Mouse (Mus musculus) ovary, adult 18-20 months (tissue): ENCODE data around the gene Bak1.

Experiments
- DNase-seq: peaks from one replicate; pipeline ENCODE4 v3.0.0; 2022; ENCODE audit warnings: low spot score, mixed read lengths

The Bak1 gene

DNA sequence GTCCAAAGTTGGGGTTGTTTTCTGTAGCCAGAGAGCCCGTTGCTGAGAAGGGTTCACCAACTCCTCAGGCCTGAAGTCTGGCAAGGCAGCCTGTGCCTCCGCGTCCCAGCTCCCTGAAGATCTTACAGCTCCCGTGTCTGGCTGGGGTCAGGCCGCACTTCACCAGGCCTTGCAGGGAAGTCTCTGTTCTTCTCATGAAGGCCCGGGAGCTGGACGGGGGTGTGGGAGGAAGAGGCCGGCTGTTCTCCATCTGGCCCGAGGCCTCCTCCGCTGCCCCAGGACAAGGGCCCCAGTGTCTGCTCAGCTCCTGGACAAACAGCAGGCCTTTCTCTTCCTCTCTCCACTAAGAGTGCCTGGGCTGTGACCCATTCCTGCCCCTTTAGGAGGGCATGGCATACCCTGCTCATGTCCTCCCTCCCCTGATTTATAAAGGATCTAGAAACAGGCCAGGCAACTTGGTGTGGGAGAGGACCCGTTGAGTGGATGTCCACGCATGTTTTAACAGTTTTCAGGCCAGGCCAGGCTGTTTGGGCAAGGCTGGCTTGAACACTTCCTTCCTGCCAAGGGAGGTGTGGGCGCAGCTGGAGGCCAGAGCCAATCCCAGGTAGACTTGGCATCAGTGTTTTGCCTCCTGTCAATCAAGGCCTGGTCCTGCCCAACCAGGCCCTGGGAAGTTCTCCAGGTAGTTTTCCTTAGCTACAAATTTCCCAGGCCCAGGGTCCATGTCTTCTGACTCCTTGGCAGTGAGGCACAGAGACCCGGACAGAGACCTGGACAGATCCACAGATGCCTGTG, 19.8 kb upstream of the Bak1 start:
- no peak for DNase-seq

DNA sequence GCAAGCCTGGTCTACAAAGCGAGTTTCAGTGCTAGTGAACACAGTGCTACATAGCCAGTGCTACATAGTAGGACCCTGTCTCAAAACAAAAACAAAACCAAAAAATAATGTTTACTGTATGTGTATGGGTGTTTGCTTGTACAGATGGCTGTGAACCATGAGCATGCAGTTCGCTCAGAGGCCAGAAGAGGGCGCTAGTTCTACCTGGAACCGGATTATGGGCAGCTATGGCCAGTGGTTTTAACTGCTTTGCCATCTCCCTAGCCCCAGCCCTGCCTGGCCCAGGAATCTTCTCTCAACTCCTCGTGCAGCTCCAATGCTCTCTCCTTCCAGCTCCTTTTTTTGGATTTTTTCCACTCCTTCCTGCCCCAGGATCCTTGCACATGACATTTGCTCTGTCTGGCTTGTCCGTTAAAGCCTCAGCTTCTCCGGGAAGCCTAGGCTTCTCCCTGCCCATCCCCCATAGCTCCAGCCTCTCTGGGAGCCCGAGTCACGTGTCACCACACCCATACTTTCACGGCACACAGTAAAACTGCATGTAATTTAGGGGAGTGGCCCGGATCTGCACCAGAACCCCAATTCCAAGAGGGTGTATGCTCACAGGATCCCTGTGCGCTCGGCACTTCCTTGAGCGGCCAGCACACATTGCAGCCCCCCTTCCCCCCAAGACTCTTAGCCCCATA, 19.1 kb upstream of the Bak1 start:
- no peak for DNase-seq

DNA sequence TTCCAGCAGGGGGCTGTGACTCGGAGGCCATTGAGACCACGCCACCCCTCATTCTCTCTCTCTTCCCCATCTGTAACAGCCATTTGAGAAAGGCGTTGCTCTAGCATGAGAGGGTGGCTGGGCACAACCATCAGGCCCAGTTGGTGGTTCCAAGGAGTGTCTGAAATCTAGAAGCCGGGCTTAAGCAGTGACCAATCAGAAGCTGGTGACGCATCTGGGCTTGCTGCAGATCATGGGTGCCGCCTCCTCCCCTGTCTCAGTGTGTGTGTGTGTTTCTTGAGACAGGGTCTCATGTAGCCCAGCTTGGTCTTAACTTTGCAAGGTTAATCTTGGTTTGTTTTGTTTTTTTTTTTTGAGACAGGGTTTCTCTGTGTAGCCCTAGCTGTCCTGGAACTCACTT, 16.4 kb upstream of the Bak1 start:
- no peak for DNase-seq

DNA sequence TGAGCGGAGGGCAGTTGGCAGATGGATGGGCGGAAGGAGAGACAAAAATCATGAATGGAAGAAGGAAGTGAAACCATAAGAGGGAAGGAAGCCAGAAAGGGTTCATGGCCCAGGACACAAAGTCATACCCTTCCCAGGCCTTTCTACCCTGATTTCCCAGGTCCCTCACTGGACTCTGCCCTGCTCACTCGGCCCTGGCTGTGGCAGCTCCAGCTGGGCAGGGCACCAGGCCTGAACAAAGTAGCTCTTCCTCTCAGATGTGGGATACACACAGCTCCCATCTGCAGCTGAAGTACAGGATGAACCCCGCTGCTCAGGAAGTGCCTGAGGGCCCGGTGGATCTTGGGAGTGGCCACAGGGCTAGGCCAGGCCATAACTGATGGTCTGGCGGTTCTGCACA, 14.0 kb upstream of the Bak1 start:
- DNase-seq, result no peak

DNA sequence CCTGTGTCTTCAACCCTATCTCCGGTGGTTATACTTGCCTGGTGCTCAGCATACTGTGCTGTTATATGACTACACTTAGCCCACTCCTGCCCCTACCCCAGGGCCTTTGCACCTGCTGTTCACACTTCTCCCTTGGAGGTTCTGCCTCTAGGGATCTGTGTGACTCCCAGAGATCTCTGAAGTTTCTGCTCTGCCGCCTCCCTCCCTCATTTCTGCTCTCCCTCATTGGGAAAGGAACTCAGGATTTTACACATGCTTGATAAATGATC, 12.9 kb upstream of the Bak1 start:
- DNase-seq, result no peak

DNA sequence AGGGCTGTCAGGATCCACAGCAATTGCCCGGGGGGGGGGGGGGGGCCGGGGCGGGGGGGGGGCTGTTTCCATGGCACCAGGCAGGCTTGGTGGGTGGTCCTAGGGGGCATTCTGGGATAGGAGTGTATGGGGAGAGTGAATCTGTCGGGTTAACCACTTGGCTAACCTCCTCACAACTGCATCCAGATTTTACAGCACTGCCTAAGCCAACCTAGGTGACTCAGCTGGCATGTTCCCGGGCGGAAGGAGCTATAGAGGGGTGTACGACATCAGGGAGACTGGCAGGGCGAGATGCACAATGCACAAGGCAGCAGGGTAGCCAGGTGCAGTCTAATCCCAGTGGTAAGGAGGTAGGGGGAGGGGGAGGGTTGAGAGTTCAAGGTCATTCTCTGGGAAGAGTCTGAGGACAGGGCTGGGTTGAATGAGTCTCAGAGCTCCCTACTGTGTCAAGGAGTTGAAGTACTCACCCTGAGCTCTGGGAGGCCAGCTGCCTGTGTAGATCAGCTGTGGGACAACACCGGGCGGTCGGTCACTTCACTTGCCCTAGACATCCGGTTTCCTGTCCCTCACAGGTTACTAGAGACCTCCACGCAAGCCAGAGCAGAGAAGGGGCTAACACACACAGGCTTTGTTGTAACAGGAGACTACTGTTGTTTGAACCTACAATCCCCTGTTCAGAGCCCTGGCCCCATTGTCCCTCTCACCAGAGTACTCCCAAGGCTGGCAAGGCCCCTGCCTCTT, 12.4 kb upstream of the Bak1 start:
- no peak for DNase-seq

DNA sequence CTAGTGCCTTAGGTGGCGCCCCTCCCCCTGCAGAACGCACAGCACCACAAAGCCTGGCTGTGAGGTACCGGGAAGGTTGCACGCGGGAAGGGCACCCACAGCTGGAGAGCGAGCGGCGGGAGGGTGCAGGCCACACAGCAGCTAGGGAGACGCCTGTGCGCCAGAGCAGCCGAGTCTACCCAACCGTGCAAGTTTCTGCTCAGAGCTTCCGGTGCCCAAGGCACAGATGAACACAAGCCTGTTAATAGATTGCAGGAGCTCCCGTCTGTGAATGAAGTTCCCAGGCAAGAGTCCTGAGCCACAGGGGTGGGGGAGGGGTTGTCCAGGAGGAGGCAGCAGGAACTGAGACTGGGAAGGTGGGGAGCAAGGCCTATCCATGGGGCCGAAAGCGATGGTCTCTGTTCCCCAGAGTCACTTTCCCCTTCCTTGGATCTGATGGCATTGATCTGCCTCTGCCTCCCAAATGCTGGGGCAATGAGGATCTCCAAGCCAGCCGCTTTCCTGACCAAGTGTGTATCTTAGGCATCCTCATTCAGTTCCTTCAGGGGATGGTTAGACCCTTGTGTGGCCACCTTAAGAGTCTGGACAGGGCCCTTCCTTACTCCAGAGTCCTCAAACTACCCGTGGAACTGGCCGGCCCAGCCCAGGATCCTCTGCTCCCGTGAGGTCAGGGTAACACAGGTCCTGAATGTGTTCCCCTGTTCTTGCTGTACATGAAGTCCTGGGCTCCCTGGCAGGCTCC, 11.7 kb upstream of the Bak1 start:
- no peak for DNase-seq

DNA sequence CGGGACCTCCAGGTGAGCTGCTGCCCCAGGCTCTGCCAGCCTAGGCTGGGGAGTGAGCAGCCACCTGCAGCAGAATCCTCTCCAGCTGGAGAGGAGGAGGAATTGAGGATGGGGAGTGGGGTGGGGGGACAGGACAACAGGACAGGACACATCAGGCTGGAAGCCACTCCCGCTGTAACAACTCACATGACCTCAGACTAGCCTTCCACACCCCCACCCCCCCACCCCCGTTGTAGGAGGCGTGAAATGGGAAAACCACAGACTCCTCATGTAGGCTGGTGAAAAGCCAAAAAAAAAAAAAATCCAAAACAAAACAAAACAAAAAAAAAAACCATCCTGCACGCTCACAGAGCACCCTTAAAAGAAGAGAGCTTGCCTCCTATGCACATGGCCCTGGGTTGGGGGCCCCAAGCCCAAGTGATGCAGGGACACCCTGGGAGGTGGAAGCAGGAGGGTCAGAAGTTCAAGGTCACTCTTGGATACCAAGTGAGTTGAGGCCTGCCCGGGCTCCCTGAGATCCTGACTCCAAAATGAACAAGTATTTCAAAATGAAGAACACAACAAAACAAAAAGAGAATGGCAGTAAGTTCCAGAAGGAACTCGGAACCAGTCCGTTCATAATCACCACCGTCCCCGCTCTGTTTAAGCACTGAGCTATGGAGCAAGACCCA, 10.8 kb upstream of the Bak1 start:
- no peak for DNase-seq

DNA sequence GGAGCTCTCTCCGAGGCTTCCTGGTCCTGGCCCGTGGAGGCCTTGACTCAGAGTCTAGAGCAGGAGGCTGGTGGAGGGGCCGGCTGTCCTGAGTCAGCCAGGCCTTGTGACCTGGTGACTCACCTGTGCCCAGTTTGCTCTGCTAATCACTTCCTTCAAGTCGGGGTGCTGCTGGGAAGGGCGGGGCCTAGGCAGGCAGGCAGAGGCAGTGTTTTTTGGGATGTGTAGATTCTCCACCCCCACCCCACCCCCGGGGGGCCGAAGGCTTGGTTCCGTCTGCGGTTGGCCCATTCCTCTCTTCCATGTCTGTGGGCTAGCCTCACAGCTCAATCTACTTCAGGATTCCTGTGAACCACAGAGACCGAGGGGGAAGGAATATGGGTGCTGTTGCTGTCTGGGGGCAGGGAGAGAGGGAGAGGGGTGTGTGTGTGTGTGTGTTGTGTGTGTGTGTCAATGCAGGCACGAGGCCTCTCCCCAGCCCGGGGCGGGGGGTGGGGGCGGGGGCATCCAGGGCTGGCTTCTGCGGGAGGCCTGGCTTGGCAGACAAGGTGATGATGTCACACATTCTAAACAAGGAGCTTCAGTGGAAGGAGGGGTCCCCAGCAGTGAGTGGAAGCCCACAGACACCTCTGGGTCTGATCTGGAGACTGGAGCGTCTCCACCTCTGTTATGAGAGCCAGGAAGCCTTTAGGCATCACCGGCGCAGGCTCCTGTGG, 9.7 kb upstream of the Bak1 start:
- DNase-seq, result no peak

DNA sequence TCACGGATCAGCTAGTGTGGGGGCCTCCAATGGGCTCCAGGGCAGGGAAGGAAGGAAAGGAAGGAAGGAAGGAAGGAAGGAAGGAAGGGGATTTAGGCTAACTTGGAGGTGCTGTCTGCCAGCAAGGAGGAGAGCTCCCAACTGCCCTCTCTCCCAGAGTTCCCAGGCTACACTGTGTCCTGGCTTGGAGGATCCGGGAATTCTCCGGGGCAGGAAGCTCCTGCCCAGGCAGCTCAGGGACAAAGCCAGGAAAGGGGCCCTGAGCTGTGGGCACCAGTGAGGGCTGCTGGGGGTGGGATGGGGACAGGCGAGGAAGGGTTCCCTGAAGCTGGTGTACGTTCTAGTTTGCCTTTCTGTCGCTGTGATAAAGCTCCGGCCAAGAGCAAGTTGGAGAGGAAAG, 7.7 kb upstream of the Bak1 start:
- no peak for DNase-seq

DNA sequence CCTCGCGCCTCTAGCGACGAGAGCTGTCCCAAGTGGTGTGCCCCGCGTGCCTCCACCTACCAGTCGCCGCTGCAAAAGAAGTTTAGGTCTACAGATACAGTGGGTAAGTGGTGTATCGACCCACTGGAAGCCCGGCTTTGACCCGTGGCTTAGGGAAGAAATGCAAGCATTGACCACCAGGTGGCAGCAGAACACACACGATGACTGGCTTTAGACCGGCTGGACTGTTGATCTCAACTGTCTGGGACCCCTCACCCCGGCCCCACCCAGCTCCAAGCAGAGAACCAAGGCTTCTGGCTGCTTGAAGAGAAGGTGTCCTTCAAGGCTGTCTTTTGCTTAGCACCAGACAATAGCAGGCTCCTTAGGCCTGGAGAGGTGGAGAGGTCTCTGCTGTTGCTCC, 4.1 kb upstream of the Bak1 start:
- no peak for DNase-seq

DNA sequence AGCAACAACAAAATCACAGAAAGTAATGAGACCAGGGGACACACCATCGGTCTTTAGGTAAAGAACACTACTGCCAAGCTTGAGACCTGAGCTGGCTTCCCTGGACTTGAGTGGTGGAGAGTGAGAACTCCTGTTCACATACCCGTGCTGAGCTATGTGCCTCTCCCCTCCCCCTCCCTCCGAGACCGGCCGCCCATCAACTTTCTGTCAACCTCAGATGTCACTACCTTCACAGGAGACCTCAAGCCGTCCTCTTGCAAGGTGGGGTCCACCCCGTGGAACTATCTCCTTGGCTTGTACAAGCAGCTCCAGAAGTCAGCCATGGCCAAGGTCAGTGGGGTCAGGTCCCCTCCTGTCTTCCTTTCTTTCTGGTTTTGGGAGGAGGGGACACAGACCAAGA, 3.5 kb upstream of the Bak1 start:
- DNase-seq, result no peak

DNA sequence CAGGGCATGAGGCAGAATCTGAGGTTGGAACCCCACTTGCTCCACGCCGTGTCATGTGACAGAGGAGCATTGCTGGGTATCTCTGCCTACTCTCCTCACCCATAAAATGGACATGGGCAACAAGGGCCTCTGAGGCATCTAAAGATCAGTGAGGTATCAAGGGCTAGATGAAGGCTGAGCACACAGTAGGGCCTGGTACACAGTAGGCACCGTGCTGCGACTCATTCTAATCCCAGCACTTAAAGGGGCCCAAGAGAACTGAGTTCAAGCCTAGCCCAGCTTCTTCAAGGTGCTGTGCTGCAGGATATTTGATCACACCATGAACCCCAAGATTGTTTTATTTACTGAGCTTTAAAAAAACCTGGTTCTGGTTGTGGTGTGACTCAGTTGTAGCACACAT, 2.1 kb upstream of the Bak1 start:
- no peak for DNase-seq

DNA sequence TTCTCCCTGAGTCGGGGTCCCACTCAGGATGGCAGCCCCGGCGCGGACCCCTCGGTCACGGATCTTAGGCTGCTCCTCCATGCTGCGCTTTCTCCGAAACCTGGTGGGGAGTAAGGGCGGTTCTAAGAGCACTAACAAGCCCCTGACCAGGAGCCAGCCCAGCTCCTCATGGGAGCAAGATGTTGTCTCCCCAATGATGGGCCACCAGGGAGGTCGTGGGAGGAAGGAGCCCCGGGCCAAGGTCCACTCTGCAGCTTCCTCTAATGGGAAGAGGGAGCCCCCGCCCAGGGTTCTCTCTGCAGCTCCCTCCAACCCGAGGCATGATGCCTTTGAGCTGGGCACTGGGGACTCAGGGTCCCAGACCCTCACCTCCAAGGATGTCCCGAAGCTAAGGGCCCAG, 622 bp upstream of the Bak1 start:
- DNase-seq, result no peak

DNA sequence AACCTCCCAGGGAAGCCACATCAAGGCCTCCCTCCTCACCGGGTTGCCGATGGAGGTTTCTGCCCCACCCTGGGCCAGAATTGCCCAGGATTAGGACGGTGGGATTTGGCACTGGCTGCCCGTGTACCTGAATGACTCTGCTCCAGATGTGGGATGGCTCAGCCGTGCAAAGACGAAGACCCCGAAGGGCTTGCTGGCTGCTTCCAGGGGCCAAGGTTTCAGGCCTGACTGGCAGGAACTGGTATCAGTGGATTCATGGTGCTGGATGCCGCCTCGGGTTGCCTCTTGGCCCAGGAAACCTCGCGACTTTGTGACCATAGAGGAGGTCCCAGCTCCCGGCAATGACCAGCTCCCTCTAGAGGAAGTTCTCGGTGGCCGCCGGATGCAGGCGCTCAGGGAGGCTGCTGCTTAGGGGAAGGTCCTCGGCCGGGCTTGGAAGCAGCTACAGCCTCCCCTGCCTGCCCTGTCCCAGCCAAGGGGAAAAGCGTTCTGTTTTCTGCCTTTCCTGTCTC, 469 bp downstream of the Bak1 start:
- peak; percentile 83 for DNase-seq

DNA sequence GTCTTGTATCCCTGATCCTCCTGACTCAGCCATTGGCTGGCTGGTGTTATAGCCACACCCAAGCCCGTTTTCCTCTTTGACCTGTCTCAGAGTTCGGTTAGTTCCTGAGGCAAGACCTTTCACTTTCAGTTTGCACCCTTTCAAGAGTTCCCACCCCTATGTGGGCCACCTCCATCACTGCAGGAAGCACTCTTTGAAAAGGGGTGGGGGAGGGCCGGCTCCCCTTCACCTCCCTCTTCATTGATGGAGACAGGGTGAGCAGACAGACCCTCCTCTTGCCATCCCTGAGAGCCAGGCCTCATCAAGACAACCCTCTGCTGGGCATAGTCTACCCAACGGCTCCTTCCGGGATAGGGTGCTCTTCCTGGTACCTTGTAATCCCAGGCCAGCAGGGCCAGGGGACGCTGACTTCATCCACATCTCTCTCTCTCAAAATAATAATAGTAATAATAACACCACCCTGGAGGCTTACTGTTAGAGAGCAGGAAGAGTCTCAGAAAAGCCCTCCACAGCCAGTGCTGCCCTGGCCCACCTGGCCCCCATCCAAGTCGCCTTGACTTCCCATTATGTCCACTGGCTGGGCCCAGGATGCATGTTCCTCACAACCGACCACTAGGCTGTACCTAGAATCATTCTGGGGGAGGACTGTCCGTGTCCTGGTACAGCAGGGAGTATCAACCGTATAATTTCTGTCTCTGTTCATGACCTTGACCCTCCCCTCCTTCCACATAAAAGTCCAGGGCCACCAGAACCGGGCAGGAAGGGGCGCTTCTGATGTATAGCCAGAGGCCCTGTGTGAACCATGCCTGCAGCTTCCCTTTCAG, 1.1 kb downstream of the Bak1 start:
- DNase-seq, result no peak

DNA sequence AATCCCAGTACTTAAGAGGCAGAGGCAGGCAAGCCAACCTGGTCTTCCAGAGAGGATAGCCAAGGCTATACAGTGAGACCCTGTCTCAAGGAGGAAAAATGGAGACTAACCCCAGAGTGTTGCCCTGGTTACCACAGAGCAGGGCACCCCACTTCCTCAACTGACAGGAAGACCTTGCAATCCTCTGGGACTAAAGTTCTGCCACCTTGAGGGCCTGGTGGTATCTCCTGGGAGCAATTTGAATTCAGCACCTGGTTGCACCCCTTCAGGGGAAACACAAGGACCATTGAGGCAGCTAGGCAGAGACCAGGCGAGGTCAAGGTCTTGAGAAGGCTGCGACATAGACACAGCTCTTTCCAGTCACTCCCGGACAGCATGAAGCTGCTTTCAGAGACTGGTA, 2.9 kb downstream of the Bak1 start:
- no peak for DNase-seq

DNA sequence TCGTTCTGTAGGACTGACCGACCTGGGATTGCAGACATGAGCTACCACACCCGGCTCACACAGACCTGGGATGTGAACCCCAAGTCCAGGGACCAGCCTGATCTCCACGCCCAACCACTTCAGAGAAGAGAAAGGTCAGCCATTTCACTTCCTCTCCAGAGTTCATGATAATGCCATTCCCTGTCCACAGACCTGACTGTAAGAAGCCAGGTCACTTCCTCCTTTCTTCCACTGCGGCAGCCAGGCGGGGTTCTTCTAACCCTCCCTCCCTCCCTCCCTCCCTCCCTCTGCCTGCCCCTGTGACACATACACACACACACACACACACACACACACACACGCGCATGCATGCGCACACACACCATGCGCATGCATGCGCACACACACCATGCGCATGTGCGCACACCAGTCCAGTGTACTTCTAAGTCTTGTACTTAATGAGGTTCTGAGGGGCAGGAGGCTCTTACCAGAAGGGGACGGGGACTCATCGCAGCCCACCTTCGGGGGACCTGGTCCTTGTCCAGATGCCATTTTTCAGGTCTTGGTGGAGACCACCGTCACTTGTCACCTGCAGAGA, 3.4 kb downstream of the Bak1 start:
- no peak for DNase-seq

DNA sequence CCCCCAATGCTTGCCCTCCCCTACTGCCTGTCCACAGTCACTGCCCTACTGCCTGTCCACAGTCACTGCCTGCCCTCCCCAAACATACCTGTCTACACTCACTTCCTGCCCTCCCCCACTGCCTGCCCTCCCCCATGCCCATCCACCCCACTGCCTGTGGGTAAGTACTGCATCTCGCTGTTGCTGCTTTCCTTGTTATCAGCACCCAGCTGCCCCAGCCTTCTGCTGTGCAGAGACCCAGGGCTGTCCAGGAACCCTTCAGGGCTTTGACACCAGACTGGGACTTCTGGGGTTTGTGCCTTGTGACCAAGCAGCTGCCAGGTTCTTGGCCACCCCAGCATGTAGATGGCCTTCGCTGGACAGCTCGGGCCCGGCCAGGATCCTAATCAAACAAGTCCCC, 5.5 kb downstream of the Bak1 start:
- no peak for DNase-seq

DNA sequence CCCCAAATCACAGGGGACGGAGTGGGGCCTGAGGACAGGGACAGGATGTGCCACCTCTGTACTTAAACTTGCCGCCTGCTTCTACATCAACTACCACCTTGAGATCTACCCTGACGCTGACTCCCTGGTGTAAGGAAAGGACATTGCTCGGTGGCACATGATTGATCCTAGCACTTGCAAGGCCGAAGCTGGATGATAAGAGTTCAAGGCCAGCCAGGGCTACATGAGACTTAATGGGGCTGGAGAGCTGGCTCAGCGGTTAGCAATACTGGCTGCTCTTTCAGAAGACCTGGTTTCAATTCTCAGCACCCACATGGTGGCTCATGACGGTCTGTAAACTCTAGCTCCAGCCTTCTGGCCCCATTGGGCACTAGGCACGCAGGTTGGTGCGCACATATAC, 7.1 kb downstream of the Bak1 start:
- DNase-seq, result no peak
